Mouse (Mus musculus) MEL (cell line): ENCODE data around the gene Kmt5a. TPM values are rescaled to one million over a fixed set of nuclear protein-coding genes. Genes with fewer than 3 reads are reported as not detected.

ENCODE experiments used
- DNase-seq: peaks from one replicate; pipeline ENCODE4 v3.0.0; 2011; ENCODE audit warnings: low read depth, low spot score
- H3K27ac ChIP-seq: 2 replicates; pipeline ENCODE4 v1.5.1; 2012; ENCODE audit warnings: low read depth, mild to moderate bottlenecking, control low read depth, low read length, moderate library complexity; ENCODE audit not compliant: control insufficient read depth
- H3K27me3 ChIP-seq, 2 experiments: fragments of 150-350 bp in 1 of 2; sonication (generic) in 1 of 2; 2 replicates each; pipeline ENCODE4 v1.6.1; 2012; ENCODE audit warnings: low read length in 2 of 2, mild to moderate bottlenecking in 2 of 2, improper control_type of control experiment in 1 of 2, moderate library complexity in 1 of 2; ENCODE audit not compliant: insufficient read depth in 2 of 2, control insufficient read depth in 1 of 2
- H3K36me3 ChIP-seq, 2 experiments: 2 replicates each; pipeline ENCODE4 v1.6.1; 2012 to 2014; ENCODE audit warnings: low read length in 2 of 2, improper control_type of control experiment in 1 of 2, inconsistent platforms in 1 of 2, mild to moderate bottlenecking in 1 of 2; ENCODE audit not compliant: insufficient read depth in 2 of 2, control insufficient read depth in 1 of 2
- H3K4me1 ChIP-seq, 2 experiments: fragments of 150-350 bp in 1 of 2; sonication (generic) in 1 of 2; 2 replicates each; pipeline ENCODE4 v1.6.1; 2012; ENCODE audit warnings: low read length in 2 of 2, improper control_type of control experiment in 1 of 2, mild to moderate bottlenecking in 1 of 2; ENCODE audit not compliant: insufficient read depth in 2 of 2, control insufficient read depth in 1 of 2
- H3K4me3 ChIP-seq, 2 experiments: fragments of 150-350 bp in 1 of 2; sonication (generic) in 1 of 2; 2 replicates each; pipeline ENCODE4 v1.5.1; 2012; ENCODE audit warnings: low read depth in 2 of 2, low read length in 2 of 2, mild to moderate bottlenecking in 2 of 2, moderate library complexity in 2 of 2, control low read depth in 1 of 2, improper control_type of control experiment in 1 of 2; ENCODE audit not compliant: control insufficient read depth in 1 of 2, insufficient read depth in 1 of 2
- H3K79me2 ChIP-seq: 2 replicates; pipeline ENCODE4 v1.6.1; 2012; ENCODE audit warnings: mild to moderate bottlenecking, low read length, moderate library complexity; ENCODE audit not compliant: control insufficient read depth, poor library complexity, insufficient read depth
- H3K9ac ChIP-seq: 2 replicates; pipeline ENCODE4 v1.6.1; 2012; ENCODE audit warnings: low read depth, mild to moderate bottlenecking, control low read depth, low read length, moderate library complexity; ENCODE audit not compliant: control insufficient read depth, poor library complexity, severe bottlenecking
- H3K9me3 ChIP-seq: fragments of 150-350 bp; sonication (generic); replicated peaks from 2 replicates; pipeline ENCODE4 v1.6.1; 2012; ENCODE audit warnings: mild to moderate bottlenecking, low read length, improper control_type of control experiment, moderate library complexity; ENCODE audit not compliant: insufficient read depth
- CTCF ChIP-seq, 3 experiments: IDR thresholded peaks in 2 of 3; conservative IDR thresholded peaks in 1 of 3; 2 replicates each; pipeline ENCODE4 v1.5.1; 2011 to 2012; ENCODE audit warnings: low read length in 3 of 3, low read depth in 2 of 3, mild to moderate bottlenecking in 2 of 3, improper control_type of control experiment in 1 of 3, inconsistent platforms in 1 of 3, mixed read lengths in 1 of 3, moderate library complexity in 1 of 3; ENCODE audit not compliant: control insufficient read depth in 1 of 3, insufficient read depth in 1 of 3, poor library complexity in 1 of 3, severe bottlenecking in 1 of 3
- E2F4 ChIP-seq: IDR thresholded peaks from 2 replicates; pipeline ENCODE4 v1.6.1; 2011; ENCODE audit warnings: low read depth, low read length, improper control_type of control experiment, borderline replicate concordance
- ELF1 ChIP-seq: IDR thresholded peaks from 2 replicates; pipeline ENCODE4 v1.6.1; 2014; ENCODE audit warnings: low read depth, mild to moderate bottlenecking, inconsistent platforms, low read length, improper control_type of control experiment, moderate library complexity
- EP300 ChIP-seq, 2 experiments: IDR thresholded peaks; 2 replicates each; pipeline ENCODE4 v1.6.1; 2011; ENCODE audit warnings: improper control_type of control experiment in 2 of 2, low read length in 2 of 2, low read depth in 1 of 2, mild to moderate bottlenecking in 1 of 2
- KAT2A ChIP-seq: conservative IDR thresholded peaks from 2 replicates; pipeline ENCODE4 v1.6.1; 2012; ENCODE audit warnings: low read depth, low read length, improper control_type of control experiment, inconsistent platforms
- MAFK ChIP-seq: IDR thresholded peaks from 2 replicates; pipeline ENCODE4 v1.6.1; 2011; ENCODE audit warnings: low read depth, mild to moderate bottlenecking, low read length, improper control_type of control experiment, borderline replicate concordance
- MAX ChIP-seq: IDR thresholded peaks from 2 replicates; pipeline ENCODE4 v1.6.1; 2011; ENCODE audit warnings: low read length, improper control_type of control experiment
- MEF2A ChIP-seq: IDR thresholded peaks from 2 replicates; pipeline ENCODE4 v1.6.1; 2014; ENCODE audit warnings: low read depth, mild to moderate bottlenecking, inconsistent platforms, low read length, improper control_type of control experiment; ENCODE audit not compliant: poor library complexity, insufficient replicate concordance, severe bottlenecking; ENCODE audit errors: extremely low read depth
- MXI1 ChIP-seq: IDR thresholded peaks from 2 replicates; pipeline ENCODE4 v1.6.1; 2011; ENCODE audit warnings: mild to moderate bottlenecking, low read depth, low read length, improper control_type of control experiment
- MYB ChIP-seq: IDR thresholded peaks from 2 replicates; pipeline ENCODE4 v1.6.1; 2011; ENCODE audit warnings: mild to moderate bottlenecking, low read depth, low read length, improper control_type of control experiment
- MYC ChIP-seq: IDR thresholded peaks from 2 replicates; pipeline ENCODE4 v1.6.1; 2011; ENCODE audit warnings: low read depth, mild to moderate bottlenecking, low read length, improper control_type of control experiment, moderate library complexity
- NRF1 ChIP-seq: IDR thresholded peaks from 2 replicates; pipeline ENCODE4 v1.6.1; 2014; ENCODE audit warnings: low read depth, mild to moderate bottlenecking, inconsistent platforms, low read length, improper control_type of control experiment, moderate library complexity; ENCODE audit not compliant: poor library complexity, insufficient read depth, severe bottlenecking
- POLR2A ChIP-seq, 2 experiments: IDR thresholded peaks; 2 replicates each; pipeline ENCODE4 v1.6.1; 2011 to 2012; ENCODE audit warnings: low read length in 2 of 2, mild to moderate bottlenecking in 2 of 2, control low read depth in 1 of 2, improper control_type of control experiment in 1 of 2, low read depth in 1 of 2, moderate library complexity in 1 of 2; ENCODE audit not compliant: control insufficient read depth in 1 of 2, insufficient read depth in 1 of 2, poor library complexity in 1 of 2
- POLR2AphosphoS2 ChIP-seq: IDR thresholded peaks from 2 replicates; pipeline ENCODE4 v1.6.1; 2011; ENCODE audit warnings: low read length, improper control_type of control experiment
- POLR2AphosphoS5 ChIP-seq: IDR thresholded peaks from 2 replicates; pipeline ENCODE4 v1.6.1; 2012; ENCODE audit warnings: low read depth, borderline replicate concordance, mild to moderate bottlenecking, inconsistent platforms, low read length, moderate library complexity, mixed read lengths
- SIN3A ChIP-seq: IDR thresholded peaks from 2 replicates; pipeline ENCODE4 v1.6.1; 2012; ENCODE audit warnings: low read length, improper control_type of control experiment, inconsistent platforms
- SMC3 ChIP-seq: IDR thresholded peaks from 2 replicates; pipeline ENCODE4 v1.6.1; 2011; ENCODE audit warnings: low read depth, low read length, improper control_type of control experiment
- USF1 ChIP-seq: IDR thresholded peaks from 2 replicates; pipeline ENCODE4 v1.6.1; 2014; ENCODE audit warnings: low read depth, mild to moderate bottlenecking, inconsistent platforms, low read length, improper control_type of control experiment, moderate library complexity
- ZNF384 ChIP-seq: IDR thresholded peaks from 2 replicates; pipeline ENCODE4 v1.6.1; 2012; ENCODE audit warnings: low read depth, mild to moderate bottlenecking, inconsistent platforms, low read length, improper control_type of control experiment
- polyA plus RNA-seq, 2 experiments: library from polyadenylated mRNA; stranded (reverse) in 1 of 2; unstranded in 1 of 2; fragments of >175 nt in 1 of 2; fragments of >200 nt in 1 of 2; gene quantifications; 2 replicates each; pipeline versions ENCODE4 v1.2.1 to v1.2.4; 2012; ENCODE audit warnings: low replicate concordance in 2 of 2, low read depth in 1 of 2; ENCODE audit not compliant: insufficient read length in 2 of 2, insufficient read depth in 1 of 2, missing spikeins in 1 of 2
- total RNA-seq: library from RNA; depleted of rRNA; stranded (reverse); fragments of 300-350 nt; gene quantifications from 2 replicates; pipeline ENCODE4 v1.2.3, GENCODE M21; 2012

Gene Kmt5a
- total and polyA plus RNA-seq, 3 experiments = 88.6 to 243 (median 110) TPM

DNA sequence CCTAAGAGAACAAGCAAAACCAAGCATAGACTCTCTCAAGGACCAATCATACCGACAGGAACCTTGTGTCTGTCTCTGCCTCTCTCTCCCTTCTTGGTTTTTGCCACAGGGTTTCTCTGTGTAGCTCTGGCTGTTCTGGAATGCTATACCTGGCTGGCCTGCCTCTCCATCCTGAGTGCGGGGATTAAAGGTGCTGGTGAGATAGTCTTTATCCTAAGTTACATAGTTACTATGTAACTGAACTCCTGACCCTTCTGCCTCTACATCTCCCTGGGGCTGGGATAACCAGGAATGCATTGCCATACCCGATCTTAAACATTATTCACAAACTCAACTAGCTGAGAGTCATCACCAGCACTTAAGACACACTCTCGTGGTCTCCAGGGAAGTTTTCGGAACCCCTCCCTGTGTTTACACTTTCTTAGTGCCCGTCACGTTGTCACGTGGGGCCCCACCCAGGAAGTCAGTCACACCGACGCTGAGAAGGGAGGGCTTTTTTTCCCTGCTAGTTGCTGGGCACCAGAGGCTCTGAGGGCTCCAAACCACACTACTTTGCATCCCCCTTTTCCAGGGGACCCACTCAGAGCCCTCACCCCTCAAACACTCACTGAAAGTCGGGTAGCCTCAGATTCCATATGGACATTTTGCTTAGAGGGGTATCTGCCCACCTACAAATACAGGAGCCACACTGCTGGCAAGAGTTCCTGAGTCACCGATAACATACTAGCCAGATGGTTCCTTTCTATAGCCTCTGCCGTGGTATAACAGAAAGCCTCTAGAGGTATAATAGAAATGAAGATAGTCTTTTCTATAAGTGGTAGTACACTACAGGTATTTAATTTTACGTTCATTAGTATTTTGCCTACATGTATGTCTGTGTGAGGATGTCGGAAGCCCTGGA is 57.1 kb downstream of the Kmt5a start:
- peaks cover 0 to 4% of the 10 kb centered on the region in 2 experiments; a peak in 1 of 4 replicates for H3K4me1 ChIP-seq
- H3K36me3 ChIP-seq = no peaks in the 10 kb centered on the region
- no peak for DNase-seq
- H3K4me3 ChIP-seq = no peak overlapping the region
- H3K79me2 ChIP-seq = no peaks in the 10 kb centered on the region
- no peak overlapping the region for H3K9ac ChIP-seq
- H3K27me3 ChIP-seq = no peaks in the 10 kb centered on the region
- H3K9me3 ChIP-seq = no peaks in the 10 kb centered on the region
- TF ChIP-seq ZNF384 (no peak), SMC3 (no peak), NRF1 (no peak), KAT2A (no peak)
- H3K27ac ChIP-seq = no peak overlapping the region

DNA sequence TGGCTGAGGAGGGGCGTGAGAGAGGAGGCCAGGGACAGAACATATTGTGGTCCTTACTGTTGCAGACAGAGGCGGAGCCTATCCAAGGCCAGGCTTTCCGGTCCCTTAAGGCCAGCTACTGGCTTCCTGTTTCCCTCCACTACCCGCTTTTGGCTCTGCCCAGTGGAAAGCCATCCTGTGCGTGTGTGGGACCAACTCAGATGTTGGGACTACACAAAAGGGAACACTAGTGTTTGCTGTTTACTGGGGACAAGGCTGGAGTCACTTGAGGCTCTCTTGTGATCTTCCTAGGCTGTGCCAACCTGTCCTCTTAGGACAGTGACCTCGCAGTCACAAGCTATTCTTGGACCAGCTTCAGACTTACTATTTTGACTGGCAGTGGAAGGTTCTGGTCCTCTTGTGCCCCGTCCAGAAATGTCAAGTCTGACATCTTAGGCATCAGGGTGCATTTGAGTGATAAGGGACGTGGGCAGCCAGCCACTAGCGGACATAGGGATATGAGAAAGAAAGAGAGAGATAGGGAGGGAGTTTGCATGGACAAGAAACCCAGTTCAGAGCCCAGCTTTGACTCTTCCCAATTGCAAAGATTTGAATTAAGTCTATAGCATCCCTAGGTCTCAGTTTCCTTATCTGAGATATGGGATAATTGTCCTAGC is 58.6 kb downstream of the Kmt5a start:
- H3K4me3 ChIP-seq = no peak overlapping the region
- H3K36me3 ChIP-seq = no peaks in the 10 kb centered on the region
- H3K27me3 ChIP-seq = no peaks in the 10 kb centered on the region
- no peak for DNase-seq
- H3K9ac ChIP-seq = no peak overlapping the region
- no peaks in the 10 kb centered on the region for H3K79me2 ChIP-seq
- H3K4me1 ChIP-seq = peaks cover 0 to 4% of the 10 kb centered on the region in 2 experiments; a peak in 1 of 4 replicates
- no peaks in the 10 kb centered on the region for H3K9me3 ChIP-seq
- no peak overlapping the region for H3K27ac ChIP-seq
- no peak for TF ChIP-seq POLR2AphosphoS2
- no peak for TF ChIP-seq MEF2A
- TF ChIP-seq MYB = no peak
- TF ChIP-seq ELF1 = no peak
- TF ChIP-seq EP300 (IDR thresholded peaks at IDR 0.05; ENCODE audit: low read depth in 1 of 2, low read length in 2 of 2) = no peak
- no peak for TF ChIP-seq POLR2A (IDR thresholded peaks at IDR 0.05; ENCODE audit: control insufficient read depth in 1 of 2, insufficient read depth in 1 of 2, low read depth in 1 of 2, low read length in 2 of 2, poor library complexity in 1 of 2)
- TF ChIP-seq MAX = no peak
- no peak for TF ChIP-seq MXI1
- no peak for TF ChIP-seq USF1
- no peak for TF ChIP-seq MYC
- no peak for TF ChIP-seq CTCF (IDR thresholded peaks at IDR 0.05 in 2 of 3, conservative IDR thresholded peaks at IDR 0.05 in 1 of 3; ENCODE audit: control insufficient read depth in 1 of 3, insufficient read depth in 1 of 3, low read depth in 2 of 3, low read length in 3 of 3, poor library complexity in 1 of 3, severe bottlenecking in 1 of 3)
- no peak for TF ChIP-seq SIN3A
- no peak for TF ChIP-seq E2F4
- no peak for TF ChIP-seq MAFK
- no peak for TF ChIP-seq POLR2AphosphoS5
- TF ChIP-seq NRF1 = no peak
